Comparison of ENCODE assay signal across 8 mouse cellular contexts in the genomic region with DNA sequence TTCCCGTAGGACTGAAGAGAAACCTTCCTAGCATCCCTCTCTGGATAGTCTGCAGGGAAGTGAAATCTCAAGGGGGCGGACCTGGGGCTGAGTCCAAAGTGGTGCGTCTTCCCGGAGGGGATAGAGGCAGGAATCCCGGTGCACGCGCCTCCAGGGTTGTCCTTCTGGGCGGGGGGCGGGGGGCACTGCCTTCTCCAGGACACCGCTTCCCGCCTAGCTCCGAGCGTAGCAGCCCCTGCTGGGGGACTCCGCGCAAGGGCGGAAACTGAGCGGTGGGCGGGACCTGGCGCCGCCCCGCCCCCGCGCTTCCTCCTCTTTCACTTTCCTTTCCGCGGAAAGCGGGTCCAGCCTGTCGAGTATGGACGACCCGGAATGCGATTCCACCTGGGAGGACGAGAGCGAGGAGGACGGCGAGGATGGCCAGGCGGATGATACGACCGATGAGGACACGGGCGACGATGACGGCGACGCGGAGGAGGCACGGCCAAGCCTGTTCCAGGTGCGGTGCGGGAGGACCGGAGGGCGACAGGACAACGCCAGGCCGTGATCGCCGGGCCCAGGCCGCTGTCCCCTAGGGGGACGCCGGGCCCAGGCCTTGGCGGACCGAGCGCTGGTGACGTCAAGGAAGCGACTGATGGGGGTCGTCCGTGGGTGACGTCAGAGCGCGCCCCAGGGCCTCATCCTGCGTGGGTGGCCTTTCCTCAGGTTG. TPM values are rescaled to one million over a fixed set of nuclear protein-coding genes. Genes with fewer than 3 reads are reported as not detected.
DNase-seq lines count a peak whose midpoint lies in the region; ATAC-seq lines count a peak whose summit lies in the region.

A gene (plus strand): TSS at position 123 of the 709 bp plus-strand sequence.

- DNase-seq in R1 (ENCODE audit: low read depth, low spot score) = peak; percentile 84
- peak; percentile 74 to 79 for DNase-seq in cerebellum, postnatal 36 days
- peak; percentile 71 for DNase-seq in gastrocnemius, adult 18-20 months (ENCODE audit: low spot score)
- peak; percentile 77 for DNase-seq in layer of hippocampus, postnatal 36 days
- DNase-seq in lung, postnatal 25 days (ENCODE audit: low spot score) = peak; percentile 80
- DNase-seq in retina, adult 2 months (ENCODE audit: low read depth, low spot score) = peak; percentile 59
- DNase-seq in thymus, postnatal 25 days = peak; percentile 88

- WGBS in hindbrain, embryonic 15.5 days = under 1% methylated on average over 58 of the region's 67 CpGs

- H3K4me1 ChIP-seq in hindbrain, embryonic 15.5 days (replicated peaks) = peaks cover 24% of the 10 kb centered on the region

- H3K4me2 ChIP-seq in hindbrain, embryonic 15.5 days = peak within 1 kb of the TSS; percentile 83

- peak within 1 kb of the TSS; percentile 83 for H3K4me3 ChIP-seq in hindbrain, embryonic 15.5 days

- peak within 1 kb of the TSS; percentile 90 for H3K9ac ChIP-seq in hindbrain, embryonic 15.5 days

- H3K9me3 ChIP-seq in hindbrain, embryonic 15.5 days = no peaks in the 10 kb centered on the region

- H3K27ac ChIP-seq in hindbrain, embryonic 15.5 days (replicated peaks) = peak within 1 kb of the TSS; percentile 89

- H3K27me3 ChIP-seq in hindbrain, embryonic 15.5 days = no peaks in the 10 kb centered on the region

- H3K36me3 ChIP-seq in hindbrain, embryonic 15.5 days = peaks cover 38% of the 10 kb centered on the region

- ATAC-seq in hindbrain, embryonic 15.5 days (ENCODE audit: low FRiP score, low read depth) = peak; percentile 91

RNA-seq across cellular contexts. Expression of the gene that starts here (rescaled TPM):
- total RNA-seq in gastrocnemius, adult 18-20 months (2021) = 10 to 100 TPM; 20.7 to 25.7 TPM
- polyA plus RNA-seq in hindbrain, embryonic 15.5 days (2015; fragmentation: Nextera tagmentation; extraction: Ambion mirVana) = 82.8 and 88.6 TPM in 2 replicates
- total RNA-seq in layer of hippocampus, postnatal 36 days (2021) = 10 to 100 TPM; 39.7 to 43.8 TPM

Comparison
In these comparisons a context has a peak if more than half of its experiments do, and no peak if none do; other contexts are left out.
1. Peak in every context shown above with its lines: DNase-seq, ATAC-seq, H3K4me3 ChIP-seq and H3K27ac ChIP-seq.